20 mouse cellular contexts compared by ENCODE assay signal in genomic region chr6:112218248-112218647, GRCm38 (mm10). TPM values are rescaled to one million over a fixed set of nuclear protein-coding genes. Genes with fewer than 3 reads are reported as not detected.
DNase-seq lines count a peak whose midpoint lies in the region; ATAC-seq and TF ChIP-seq lines count a peak whose summit lies in the region.
"Had no signal": no experiment of that assay in that cellular context is flagged by ENCODE, and none has a peak within 500 bp of the region (broad histone marks: within the 10 kb centered on the region; RNA-seq: fewer than 3 reads in every experiment).

No protein-coding gene starts in this region.

- DNase-seq in brain, embryonic 14.5 days (ENCODE audit: low read depth): peak; percentile 38
- no peak for DNase-seq in spleen, adult 12 weeks (ENCODE audit: low spot score)
- DNase-seq in kidney, adult 11 months: no peak
- DNase-seq: adrenal gland, postnatal 10 days; cerebellum, adult 18-20 months; cerebellum, postnatal 10 days; embryo, embryonic 11 days; gastrocnemius, postnatal 10 days; heart, adult 18-20 months; heart, postnatal 14 days had no signal

- 76% methylated on average over 1 of the region's 1 CpGs for WGBS in forebrain, embryonic 13.5 days
- WGBS in forebrain, embryonic 15.5 days: 49% methylated on average over 1 of the region's 1 CpGs
- 48% methylated on average over 1 of the region's 1 CpGs for whole genome bisulfite sequencing in hindbrain, embryonic 15.5 days
- 62% methylated on average over 1 of the region's 1 CpGs for WGBS in hindbrain, embryonic 12.5 days
- WGBS in midbrain, embryonic 16.5 days: 19% methylated on average over 1 of the region's 1 CpGs

- no peaks in the 10 kb centered on the region; the same call in 1 of the 2 replicates for H3K4me1 ChIP-seq in forebrain, embryonic 13.5 days
- H3K4me1 ChIP-seq in forebrain, embryonic 15.5 days: no peaks in the 10 kb centered on the region
- H3K4me1 ChIP-seq in hindbrain, embryonic 15.5 days (replicated peaks): no peaks in the 10 kb centered on the region
- H3K4me1 ChIP-seq in hindbrain, embryonic 12.5 days: no peaks in the 10 kb centered on the region
- peaks cover 12% of the 10 kb centered on the region for H3K4me1 ChIP-seq in midbrain, embryonic 16.5 days (ENCODE audit: control insufficient read depth, insufficient read depth, low read length)
- H3K4me1 ChIP-seq: embryonic facial prominence, embryonic 13.5 days; heart, embryonic 15.5 days had no signal

- H3K27me3 ChIP-seq in forebrain, embryonic 13.5 days: no peaks in the 10 kb centered on the region
- no peaks in the 10 kb centered on the region for H3K27me3 ChIP-seq in forebrain, embryonic 15.5 days
- no peaks in the 10 kb centered on the region for H3K27me3 ChIP-seq in hindbrain, embryonic 15.5 days
- no peaks in the 10 kb centered on the region for H3K27me3 ChIP-seq in hindbrain, embryonic 12.5 days
- H3K27me3 ChIP-seq in midbrain, embryonic 16.5 days (ENCODE audit: control insufficient read depth, insufficient read depth, low read depth, low read length): no peaks in the 10 kb centered on the region
- H3K27me3 ChIP-seq: embryonic facial prominence, embryonic 13.5 days; heart, embryonic 15.5 days had no signal

- TF ChIP-seq CTCF in brain, embryonic 14.5 days (IDR thresholded peaks at IDR 0.05; ENCODE audit: borderline replicate concordance, extremely low read depth, insufficient read depth, insufficient read length): no peak

- 0 out of 2 replicates have a peak, but pooled peaks have one; percentile 16 for ATAC-seq in forebrain, embryonic 13.5 days
- no peak; the same call in 1 of the 2 replicates for ATAC-seq in forebrain, embryonic 15.5 days (replicated peaks)
- peak; percentile 59; the same call in 1 of the 2 replicates for ATAC-seq in hindbrain, embryonic 15.5 days (ENCODE audit: low FRiP score, low read depth)
- no peak for ATAC-seq in hindbrain, embryonic 12.5 days (ENCODE audit: low FRiP score)
- peak; percentile 88 for ATAC-seq in midbrain, embryonic 16.5 days
- ATAC-seq: intestine, embryonic 16.5 days had no signal

- TF ChIP-seq POLR2A in brain, embryonic 14.5 days (IDR thresholded peaks at IDR 0.05; ENCODE audit: borderline replicate concordance, extremely low read depth, insufficient read depth, insufficient read length, poor library complexity, severe bottlenecking): no peak

- H3K9me3 ChIP-seq in forebrain, embryonic 13.5 days (replicated peaks): no peaks in the 10 kb centered on the region
- H3K9me3 ChIP-seq in forebrain, embryonic 15.5 days: no peaks in the 10 kb centered on the region
- no peaks in the 10 kb centered on the region for H3K9me3 ChIP-seq in hindbrain, embryonic 15.5 days
- H3K9me3 ChIP-seq in hindbrain, embryonic 12.5 days (replicated peaks): no peaks in the 10 kb centered on the region
- H3K9me3 ChIP-seq in midbrain, embryonic 16.5 days (replicated peaks; ENCODE audit: control insufficient read depth, low read length, poor library complexity, severe bottlenecking): no peaks in the 10 kb centered on the region
- H3K9me3 ChIP-seq: embryonic facial prominence, embryonic 13.5 days; heart, embryonic 15.5 days had no signal

- no peak overlapping the region for H3K4me3 ChIP-seq in forebrain, embryonic 13.5 days
- H3K4me3 ChIP-seq in forebrain, embryonic 15.5 days: no peak overlapping the region
- H3K4me3 ChIP-seq in hindbrain, embryonic 15.5 days: no peak overlapping the region
- H3K4me3 ChIP-seq in hindbrain, embryonic 12.5 days: no peak overlapping the region
- H3K4me3 ChIP-seq in midbrain, embryonic 16.5 days (ENCODE audit: low read depth, low read length): no peak overlapping the region
- H3K4me3 ChIP-seq: embryonic facial prominence, embryonic 13.5 days; heart, embryonic 15.5 days had no signal

- no peak overlapping the region for H3K27ac ChIP-seq in forebrain, embryonic 13.5 days
- no peak overlapping the region for H3K27ac ChIP-seq in forebrain, embryonic 15.5 days (replicated peaks)
- H3K27ac ChIP-seq in hindbrain, embryonic 15.5 days (replicated peaks): no peak overlapping the region
- no peak overlapping the region for H3K27ac ChIP-seq in hindbrain, embryonic 12.5 days
- peak overlapping the region; percentile 54; the same call in 1 of the 2 replicates for H3K27ac ChIP-seq in midbrain, embryonic 16.5 days (ENCODE audit: low read length)
- H3K27ac ChIP-seq: embryonic facial prominence, embryonic 13.5 days; heart, embryonic 15.5 days; hindbrain, embryonic 14.5 days had no signal

- H3K36me3 ChIP-seq in forebrain, embryonic 13.5 days (ENCODE audit: poor library complexity, severe bottlenecking): no peaks in the 10 kb centered on the region
- H3K36me3 ChIP-seq in forebrain, embryonic 15.5 days: no peaks in the 10 kb centered on the region
- no peaks in the 10 kb centered on the region for H3K36me3 ChIP-seq in hindbrain, embryonic 15.5 days
- no peaks in the 10 kb centered on the region for H3K36me3 ChIP-seq in hindbrain, embryonic 12.5 days
- H3K36me3 ChIP-seq in midbrain, embryonic 16.5 days (ENCODE audit: control insufficient read depth, insufficient read depth, low read length): no peaks in the 10 kb centered on the region
- H3K36me3 ChIP-seq: embryonic facial prominence, embryonic 13.5 days; heart, embryonic 15.5 days had no signal

- no peak overlapping the region for H3K9ac ChIP-seq in forebrain, embryonic 13.5 days
- H3K9ac ChIP-seq in forebrain, embryonic 15.5 days (replicated peaks): no peak overlapping the region
- H3K9ac ChIP-seq in hindbrain, embryonic 15.5 days: no peak overlapping the region
- no peak overlapping the region for H3K9ac ChIP-seq in hindbrain, embryonic 12.5 days
- H3K9ac ChIP-seq in midbrain, embryonic 16.5 days (ENCODE audit: low read depth, low read length): no peak overlapping the region
- H3K9ac ChIP-seq: embryonic facial prominence, embryonic 13.5 days; heart, embryonic 15.5 days; hindbrain, embryonic 14.5 days had no signal

- no peak overlapping the region for H3K4me2 ChIP-seq in forebrain, embryonic 13.5 days
- H3K4me2 ChIP-seq in forebrain, embryonic 15.5 days (replicated peaks): no peak overlapping the region
- H3K4me2 ChIP-seq in hindbrain, embryonic 15.5 days: no peak overlapping the region
- no peak overlapping the region for H3K4me2 ChIP-seq in hindbrain, embryonic 12.5 days (replicated peaks)
- H3K4me2 ChIP-seq in midbrain, embryonic 16.5 days (ENCODE audit: low read length): no peak overlapping the region
- H3K4me2 ChIP-seq: embryonic facial prominence, embryonic 13.5 days; heart, embryonic 11.5 days; heart, embryonic 15.5 days; hindbrain, embryonic 14.5 days had no signal

RNA-seq across cellular contexts. Expression of gene Lmcd1, which starts 55.3 kb away (rescaled TPM):
- polyA plus RNA-seq in forebrain, embryonic 13.5 days (2015; fragmentation: Nextera tagmentation; extraction: Ambion mirVana): 14.6 and 14.8 TPM in 2 replicates
- 14.2 and 15.3 TPM in 2 replicates for polyA plus RNA-seq in forebrain, embryonic 15.5 days (2015; fragmentation: Nextera tagmentation; extraction: Ambion mirVana)
- 10.8 and 15.7 TPM in 2 replicates for polyA plus RNA-seq in hindbrain, embryonic 15.5 days (2015; fragmentation: Nextera tagmentation; extraction: Ambion mirVana)
- polyA plus RNA-seq in hindbrain, embryonic 12.5 days (2016; fragmentation: Nextera tagmentation; extraction: Ambion mirVana): 13.1 and 16.4 TPM in 2 replicates
- 6.5 and 7.5 TPM in 2 replicates for polyA plus RNA-seq in brain, embryonic 14.5 days (2012; rRNA removed)
- polyA plus RNA-seq in midbrain, embryonic 16.5 days (2015; fragmentation: Nextera tagmentation; extraction: Ambion mirVana): 7.0 and 9.1 TPM in 2 replicates

Comparison
In these comparisons a context has a peak if more than half of its experiments do, and no peak if none do; other contexts are left out.
1. ATAC-seq: peak in forebrain, embryonic 13.5 days (single experiment), hindbrain, embryonic 15.5 days (single experiment) and midbrain, embryonic 16.5 days (single experiment); none in forebrain, embryonic 15.5 days (single experiment) and hindbrain, embryonic 12.5 days (single experiment).